Mouse (Mus musculus) activated CD4-positive, CD25-positive, alpha-beta regulatory T cell, adult 9 weeks (primary cell): ENCODE measurements around the gene Lrrfip1. TPM values are rescaled to one million over a fixed set of nuclear protein-coding genes. Genes with fewer than 3 reads are reported as not detected.

Experiments used
- polyA plus RNA-seq: library from polyadenylated mRNA; unstranded; fragments of 100-300 nt; shearing (Covaris generic); gene quantifications from one replicate; pipeline ENCODE4 v1.2.1, GENCODE M21; 2017

Lrrfip1 gene
- 286 TPM for polyA plus RNA-seq

GRCm38 (mm10) chr1:90998268-90998890 lies at the start of gene Lrrfip1:
Gene Lrrfip1, plus strand, starts transcription at chr1:90998737.

GRCm38 (mm10) chr1:90952808-90953207 lies 45.7 kb upstream of the Lrrfip1 start, which contains the start of gene Prlh:
Gene Prlh, plus strand, starts transcription at chr1:90953108.

GRCm38 (mm10) chr1:90969347-90969784 lies 29.2 kb upstream of the Lrrfip1 start, which contains the start of gene Rab17:
Gene Rab17, minus strand, starts transcription at chr1:90969661.

GRCm38 (mm10) chr1:91144813-91145212 lies 146.3 kb downstream of the Lrrfip1 start, which contains the start of gene Rbm44:
Gene Rbm44, plus strand, starts transcription at chr1:91145089.

Other genes with a start within 250 kb of the Lrrfip1 start
- 0.05 TPM for gene Col6a3, start 154.8 kb upstream of the Lrrfip1 start, polyA plus RNA-seq
- gene Mlph, start 83.7 kb upstream of the Lrrfip1 start, polyA plus RNA-seq = 0.23 TPM
- not detected for gene Prlh, start 45.6 kb upstream of the Lrrfip1 start, polyA plus RNA-seq
- gene Rab17, start 29.1 kb upstream of the Lrrfip1 start, polyA plus RNA-seq = not detected
- gene Rbm44, start 146.4 kb downstream of the Lrrfip1 start, polyA plus RNA-seq = 0.81 TPM
- 28.2 TPM for gene Ramp1, start 181.1 kb downstream of the Lrrfip1 start, polyA plus RNA-seq